Mouse (Mus musculus): ENCODE data around the gene Slc39a11. TPM values are rescaled to one million over a fixed set of nuclear protein-coding genes. Genes with fewer than 3 reads are reported as not detected.

The Slc39a11 gene
- polyA plus RNA-seq, 1 experiment from 2014 or later, result 30.0 TPM

GRCm38 (mm10) chr11:113274037-113274436 is 375.8 kb downstream of the Slc39a11 start:
- no peaks in the 10 kb centered on the region for H3K36me3 ChIP-seq
- no peak overlapping the region for H3K4me2 ChIP-seq
- ATAC-seq (ENCODE audit: insufficient number of reproducible peaks, low FRiP score, low TSS enrichment, low read depth), result no peak
- no peaks in the 10 kb centered on the region for H3K9me3 ChIP-seq
- H3K27me3 ChIP-seq, result no peaks in the 10 kb centered on the region
- H3K4me3 ChIP-seq, result no peak overlapping the region
- 0 out of 2 replicates have a peak overlapping the region, but pooled peaks have one; percentile 11 for H3K27ac ChIP-seq
- H3K4me1 ChIP-seq, result peaks cover 37% of the 10 kb centered on the region
- no peak overlapping the region for H3K9ac ChIP-seq
- 48% methylated on average over 8 of the region's 8 CpGs for WGBS

GRCm38 (mm10) chr11:113271857-113272256 is 378.0 kb downstream of the Slc39a11 start:
- no peak overlapping the region for H3K4me3 ChIP-seq
- H3K4me2 ChIP-seq, result no peak overlapping the region
- no peaks in the 10 kb centered on the region for H3K36me3 ChIP-seq
- H3K9me3 ChIP-seq, result no peaks in the 10 kb centered on the region
- H3K27ac ChIP-seq, result peak overlapping the region; percentile 43; the same call in 1 of the 2 replicates
- WGBS, result 66% methylated on average over 6 of the region's 6 CpGs
- peaks cover 36% of the 10 kb centered on the region for H3K4me1 ChIP-seq
- no peak overlapping the region for H3K9ac ChIP-seq
- ATAC-seq (ENCODE audit: insufficient number of reproducible peaks, low FRiP score, low TSS enrichment, low read depth), result no peak
- no peaks in the 10 kb centered on the region for H3K27me3 ChIP-seq

GRCm38 (mm10) chr11:113268831-113269319 is 381.0 kb downstream of the Slc39a11 start:
- Histone ChIP-seq H3K36me3 (no peaks in the 10 kb centered on the region), H3K4me1 (peaks cover 33% of the 10 kb centered on the region), H3K4me3 (no peak overlapping the region), H3K27me3 (no peaks in the 10 kb centered on the region), H3K4me2 (no peak overlapping the region), H3K9ac (no peak overlapping the region), H3K27ac (no peak overlapping the region), H3K9me3 (no peaks in the 10 kb centered on the region)
- ATAC-seq (ENCODE audit: insufficient number of reproducible peaks, low FRiP score, low TSS enrichment, low read depth), result no peak
- 83% methylated on average over 8 of the region's 8 CpGs for WGBS

GRCm38 (mm10) chr11:113267516-113268230 is 382.2 kb downstream of the Slc39a11 start:
- no peak overlapping the region for H3K9ac ChIP-seq
- no peak overlapping the region for H3K4me2 ChIP-seq
- no peaks in the 10 kb centered on the region for H3K27me3 ChIP-seq
- H3K4me1 ChIP-seq, result peaks cover 26% of the 10 kb centered on the region
- no peaks in the 10 kb centered on the region for H3K9me3 ChIP-seq
- 63% methylated on average over 17 of the region's 17 CpGs for WGBS
- no peak overlapping the region for H3K27ac ChIP-seq
- no peaks in the 10 kb centered on the region for H3K36me3 ChIP-seq
- ATAC-seq (ENCODE audit: insufficient number of reproducible peaks, low FRiP score, low TSS enrichment, low read depth), result no peak
- H3K4me3 ChIP-seq, result no peak overlapping the region

- Histone ChIP-seq H3K9me3 (no peaks in the 10 kb centered on the region), H3K4me2 (no peak overlapping the region), H3K4me3 (no peak overlapping the region), H3K27ac (no peak overlapping the region), H3K9ac (no peak overlapping the region), H3K4me1 (peaks cover 29% of the 10 kb centered on the region), H3K36me3 (no peaks in the 10 kb centered on the region), H3K27me3 (no peaks in the 10 kb centered on the region)
- ATAC-seq (ENCODE audit: insufficient number of reproducible peaks, low FRiP score, low TSS enrichment, low read depth), result no peak
- WGBS, result 41% methylated on average over 4 of the region's 4 CpGs
Measured at GRCm38 (mm10) chr11:113266706-113267105, 383.2 kb downstream of the Slc39a11 start.

GRCm38 (mm10) chr11:113265567-113265966 is 384.3 kb downstream of the Slc39a11 start:
- peaks cover 34% of the 10 kb centered on the region for H3K4me1 ChIP-seq
- H3K36me3 ChIP-seq, result no peaks in the 10 kb centered on the region
- no peak overlapping the region for H3K4me2 ChIP-seq
- no peak overlapping the region for H3K27ac ChIP-seq
- H3K9ac ChIP-seq, result no peak overlapping the region
- no peaks in the 10 kb centered on the region for H3K27me3 ChIP-seq
- WGBS, result 60% methylated on average over 3 of the region's 3 CpGs
- H3K9me3 ChIP-seq, result no peaks in the 10 kb centered on the region
- no peak overlapping the region for H3K4me3 ChIP-seq
- ATAC-seq (ENCODE audit: insufficient number of reproducible peaks, low FRiP score, low TSS enrichment, low read depth), result no peak

- H3K9ac ChIP-seq, result no peak overlapping the region
- H3K27ac ChIP-seq, result no peak overlapping the region
- H3K27me3 ChIP-seq, result no peaks in the 10 kb centered on the region
- no peaks in the 10 kb centered on the region for H3K9me3 ChIP-seq
- H3K4me1 ChIP-seq, result peaks cover 41% of the 10 kb centered on the region
- no peak overlapping the region for H3K4me2 ChIP-seq
- ATAC-seq (ENCODE audit: insufficient number of reproducible peaks, low FRiP score, low TSS enrichment, low read depth), result no peak
- no peaks in the 10 kb centered on the region for H3K36me3 ChIP-seq
- H3K4me3 ChIP-seq, result no peak overlapping the region
- WGBS, result 59% methylated on average over 7 of the region's 7 CpGs
Measured at GRCm38 (mm10) chr11:113263971-113264370, 385.9 kb downstream of the Slc39a11 start.

GRCm38 (mm10) chr11:113262062-113262461 is 387.8 kb downstream of the Slc39a11 start:
- Histone ChIP-seq H3K9ac (no peak overlapping the region), H3K27me3 (no peaks in the 10 kb centered on the region), H3K9me3 (no peaks in the 10 kb centered on the region), H3K4me2 (no peak overlapping the region), H3K36me3 (no peaks in the 10 kb centered on the region), H3K4me3 (no peak overlapping the region), H3K4me1 (peaks cover 40% of the 10 kb centered on the region), H3K27ac (peak overlapping the region; percentile 60; the same call in 1 of the 2 replicates)
- no peak for ATAC-seq (ENCODE audit: insufficient number of reproducible peaks, low FRiP score, low TSS enrichment, low read depth)
- WGBS, result 15% methylated on average over 8 of the region's 8 CpGs

- Histone ChIP-seq H3K9me3 (no peaks in the 10 kb centered on the region), H3K36me3 (no peaks in the 10 kb centered on the region), H3K9ac (no peak overlapping the region), H3K4me2 (no peak overlapping the region), H3K27ac (peak overlapping the region; percentile 60; the same call in 1 of the 2 replicates), H3K4me1 (peaks cover 36% of the 10 kb centered on the region), H3K27me3 (no peaks in the 10 kb centered on the region), H3K4me3 (no peak overlapping the region)
- 39% methylated on average over 4 of the region's 4 CpGs for WGBS
- ATAC-seq (ENCODE audit: insufficient number of reproducible peaks, low FRiP score, low TSS enrichment, low read depth), result no peak
Measured at GRCm38 (mm10) chr11:113261421-113261820, 388.5 kb downstream of the Slc39a11 start.

- H3K4me1 ChIP-seq, result peaks cover 44% of the 10 kb centered on the region
- H3K27ac ChIP-seq, result no peak overlapping the region
Measured at GRCm38 (mm10) chr11:113259712-113260382, 390.0 kb downstream of the Slc39a11 start.

GRCm38 (mm10) chr11:113258016-113258415 is 391.9 kb downstream of the Slc39a11 start:
- 76% methylated on average over 6 of the region's 6 CpGs for WGBS
- Histone ChIP-seq H3K9ac (no peak overlapping the region), H3K9me3 (no peaks in the 10 kb centered on the region), H3K27ac (no peak overlapping the region), H3K27me3 (no peaks in the 10 kb centered on the region), H3K36me3 (no peaks in the 10 kb centered on the region), H3K4me1 (peaks cover 51% of the 10 kb centered on the region), H3K4me2 (no peak overlapping the region), H3K4me3 (no peak overlapping the region)
- ATAC-seq (ENCODE audit: insufficient number of reproducible peaks, low FRiP score, low TSS enrichment, low read depth), result no peak

More at GRCm38 (mm10) chr11:113259712-113260382, 390.0 kb downstream of the Slc39a11 start:
- Histone ChIP-seq H3K9ac (no peak overlapping the region), H3K9me3 (no peaks in the 10 kb centered on the region), H3K27me3 (no peaks in the 10 kb centered on the region), H3K36me3 (no peaks in the 10 kb centered on the region), H3K4me3 (no peak overlapping the region), H3K4me2 (no peak overlapping the region)
- WGBS, result 63% methylated on average over 14 of the region's 14 CpGs
- no peak for ATAC-seq (ENCODE audit: insufficient number of reproducible peaks, low FRiP score, low TSS enrichment, low read depth)

GRCm38 (mm10) chr11:113254653-113255052 is 395.2 kb downstream of the Slc39a11 start:
- Histone ChIP-seq H3K4me2 (no peak overlapping the region; the same call in 1 of the 2 replicates), H3K4me1 (peaks cover 22% of the 10 kb centered on the region), H3K36me3 (no peaks in the 10 kb centered on the region), H3K4me3 (no peak overlapping the region), H3K27ac (peak overlapping the region; percentile 63; the same call in 1 of the 2 replicates), H3K27me3 (no peaks in the 10 kb centered on the region), H3K9me3 (no peaks in the 10 kb centered on the region), H3K9ac (no peak overlapping the region)
- ATAC-seq (ENCODE audit: insufficient number of reproducible peaks, low FRiP score, low TSS enrichment, low read depth), result no peak
- 52% methylated on average over 6 of the region's 6 CpGs for WGBS
